Mouse (Mus musculus) intestine, embryonic 15.5 days (tissue): ENCODE results near the gene Hjurp. TPM values are rescaled to one million over a fixed set of nuclear protein-coding genes. Genes with fewer than 3 reads are reported as not detected.
"Not testable (repeated sequence)": the region's sequence is repeated elsewhere in the genome, so short reads cannot be mapped to it uniquely, and the experiment has no call there.

Source experiments
- ATAC-seq: fragments of 200-750 bp; cut with Nextera tagmentation; 2 replicates; pipeline ENCODE4 v1.8.0; 2017; ENCODE audit warnings: moderate TSS enrichment, moderate library complexity
- H3K27ac ChIP-seq: fragments of 300-500 bp; sonication (generic); 2 replicates; pipeline ENCODE4 v1.5.1; 2015; ENCODE audit warnings: mild to moderate bottlenecking, inconsistent platforms
- H3K27me3 ChIP-seq: fragments of 300-500 bp; sonication (generic); replicated peaks from 2 replicates; pipeline ENCODE4 v1.6.1; 2015; ENCODE audit warnings: inconsistent platforms
- H3K36me3 ChIP-seq: fragments of 300-500 bp; sonication (generic); 2 replicates; pipeline ENCODE4 v1.6.1; 2015; ENCODE audit warnings: inconsistent platforms
- H3K4me1 ChIP-seq: fragments of 300-500 bp; sonication (generic); replicated peaks from 2 replicates; pipeline ENCODE4 v1.6.1; 2015; ENCODE audit warnings: inconsistent platforms
- H3K4me2 ChIP-seq: fragments of 300-500 bp; sonication (generic); replicated peaks from 2 replicates; pipeline ENCODE4 v1.6.1; 2015; ENCODE audit warnings: mild to moderate bottlenecking, inconsistent platforms
- H3K4me3 ChIP-seq: fragments of 300-500 bp; sonication (generic); replicated peaks from 2 replicates; pipeline ENCODE4 v1.5.1; 2015; ENCODE audit warnings: inconsistent platforms
- H3K9ac ChIP-seq: fragments of 300-500 bp; sonication (generic); 2 replicates; pipeline ENCODE4 v1.6.1; 2015; ENCODE audit warnings: inconsistent platforms
- H3K9me3 ChIP-seq: fragments of 300-500 bp; sonication (generic); 2 replicates; pipeline ENCODE4 v1.6.1; 2016; ENCODE audit warnings: inconsistent platforms
- WGBS: fragments of 180-500 bp; shearing (Covaris S2); methylation state at CpG from one replicate; pipeline ENCODE4 v1.1.7; 2015; 5-methylcytosine and 5-hydroxymethylcytosine counted together
- polyA plus RNA-seq: library from polyadenylated mRNA; unstranded; fragments of >200 nt; fragmentation: Nextera tagmentation; extraction: Ambion mirVana; gene quantifications from 2 replicates; pipeline ENCODE4 v1.2.1, GENCODE M21; 2015

Gene Hjurp
- polyA plus RNA-seq, 1 experiment from 2014 or later: 158 TPM

- no peak for ATAC-seq
- Histone ChIP-seq H3K27ac (no peak overlapping the region), H3K4me2 (no peak overlapping the region), H3K9me3 (peaks cover 38% of the 10 kb centered on the region; the same call in 1 of the 2 replicates), H3K9ac (no peak overlapping the region), H3K4me1 (no peaks in the 10 kb centered on the region), H3K4me3 (no peak overlapping the region), H3K36me3 (no peaks in the 10 kb centered on the region), H3K27me3 (no peaks in the 10 kb centered on the region)
- 77% methylated on average over 3 of the region's 3 CpGs for WGBS
Measured at GRCm38 (mm10) chr1:88229566-88229965, 47.9 kb downstream of the Hjurp start.

DNA sequence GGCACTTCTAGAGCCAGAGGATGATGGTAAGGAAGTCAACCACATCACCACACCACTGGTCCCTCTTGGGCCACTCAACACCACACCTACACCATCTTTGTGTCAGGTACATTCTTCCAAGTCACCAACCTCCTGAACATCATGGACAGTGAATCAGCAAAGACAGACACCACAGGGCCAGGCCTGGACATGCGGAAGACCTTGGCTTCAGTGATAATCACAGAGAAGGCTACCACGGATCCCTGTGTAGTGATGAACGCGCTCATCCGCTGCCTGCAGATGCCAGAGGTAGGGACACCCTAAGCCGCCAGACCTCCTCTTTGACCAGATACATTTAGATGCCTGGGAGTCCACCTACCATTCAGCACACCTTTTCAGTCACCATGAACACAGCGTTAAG, 49.3 kb downstream of the Hjurp start:
- Histone ChIP-seq H3K27ac (no peak overlapping the region), H3K4me2 (no peak overlapping the region), H3K27me3 (no peaks in the 10 kb centered on the region), H3K36me3 (no peaks in the 10 kb centered on the region), H3K9ac (no peak overlapping the region), H3K4me1 (no peaks in the 10 kb centered on the region), H3K9me3 (peaks cover 34% of the 10 kb centered on the region; the same call in 1 of the 2 replicates), H3K4me3 (no peak overlapping the region)
- no peak for ATAC-seq
- WGBS: 71% methylated on average over 7 of the region's 7 CpGs

GRCm38 (mm10) chr1:88227482-88227881, 50.0 kb downstream of the Hjurp start:
- Histone ChIP-seq H3K36me3 (no peaks in the 10 kb centered on the region), H3K4me3 (no peak overlapping the region), H3K9me3 (peaks cover 28% of the 10 kb centered on the region; the same call in 1 of the 2 replicates), H3K4me2 (no peak overlapping the region), H3K27ac (no peak overlapping the region), H3K4me1 (no peaks in the 10 kb centered on the region), H3K27me3 (no peaks in the 10 kb centered on the region), H3K9ac (no peak overlapping the region)
- no peak for ATAC-seq
- 60% methylated on average over 2 of the region's 2 CpGs for WGBS

DNA sequence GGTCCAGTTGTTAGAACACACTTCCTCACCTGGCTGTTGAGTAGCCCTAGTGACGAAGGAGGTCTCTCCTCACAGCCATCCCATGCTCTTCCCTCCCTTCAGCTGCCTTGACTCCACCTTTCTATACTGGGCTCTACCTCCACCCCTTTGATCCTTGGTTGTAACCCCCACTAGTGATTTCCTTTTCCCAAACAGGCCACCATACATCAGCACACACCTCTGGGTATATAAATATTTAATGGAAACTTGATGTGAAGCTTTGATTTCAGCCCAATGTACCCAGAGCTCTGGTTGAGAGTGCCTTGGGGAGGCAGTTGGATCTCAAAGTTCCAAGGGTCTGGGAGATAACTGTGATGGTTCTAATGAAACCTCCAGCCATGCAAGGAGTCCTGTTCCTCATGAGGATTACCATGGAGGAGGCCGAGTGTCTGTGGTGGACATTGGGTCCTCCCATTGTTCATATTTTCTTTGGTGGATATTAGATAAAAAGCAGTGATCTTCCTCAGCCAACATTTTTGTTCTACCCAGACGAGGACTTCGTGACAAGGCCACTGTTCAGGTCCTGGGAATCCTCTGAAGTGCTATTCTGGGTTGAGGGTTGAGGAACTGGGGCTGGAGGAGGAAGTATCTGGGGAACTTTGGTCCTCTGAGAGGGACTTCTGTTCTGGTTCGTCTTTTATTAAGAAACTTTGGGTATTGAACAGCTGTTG, 50.6 kb downstream of the Hjurp start, which contains the start of gene Mroh2a:
Gene Mroh2a (plus strand): TSS at position 317 of the 710 bp plus-strand sequence.
- Histone ChIP-seq H3K36me3 (no peaks in the 10 kb centered on the region), H3K4me2 (no peak within 1 kb of the TSS), H3K27me3 (no peaks in the 10 kb centered on the region), H3K4me1 (no peaks in the 10 kb centered on the region), H3K27ac (no peak within 1 kb of the TSS), H3K9ac (no peak within 1 kb of the TSS), H3K9me3 (peaks cover 26% of the 10 kb centered on the region; the same call in 1 of the 2 replicates), H3K4me3 (no peak within 1 kb of the TSS)
- 54% methylated on average over 5 of the region's 5 CpGs for WGBS
- no peak for ATAC-seq

GRCm38 (mm10) chr1:88225741-88226140, 51.7 kb downstream of the Hjurp start:
- H3K4me2 ChIP-seq: no peak overlapping the region
- no peaks in the 10 kb centered on the region for H3K27me3 ChIP-seq
- H3K9ac ChIP-seq: no peak overlapping the region
- peaks cover 24% of the 10 kb centered on the region; the same call in 1 of the 2 replicates for H3K9me3 ChIP-seq
- no peaks in the 10 kb centered on the region for H3K36me3 ChIP-seq
- H3K4me3 ChIP-seq: no peak overlapping the region
- H3K27ac ChIP-seq: no peak overlapping the region
- no peaks in the 10 kb centered on the region for H3K4me1 ChIP-seq
- ATAC-seq: no peak

- H3K4me1 ChIP-seq, H3K27me3 ChIP-seq, H3K9ac ChIP-seq, H3K4me2 ChIP-seq, H3K4me3 ChIP-seq, H3K27ac ChIP-seq, ATAC-seq, H3K36me3 ChIP-seq: not testable (repeated sequence)
- peaks cover 24% of the 10 kb centered on the region; the same call in 1 of the 2 replicates for H3K9me3 ChIP-seq
- 39% methylated on average over 2 of the region's 2 CpGs for WGBS
Measured at GRCm38 (mm10) chr1:88225301-88225700, 52.1 kb downstream of the Hjurp start.

DNA sequence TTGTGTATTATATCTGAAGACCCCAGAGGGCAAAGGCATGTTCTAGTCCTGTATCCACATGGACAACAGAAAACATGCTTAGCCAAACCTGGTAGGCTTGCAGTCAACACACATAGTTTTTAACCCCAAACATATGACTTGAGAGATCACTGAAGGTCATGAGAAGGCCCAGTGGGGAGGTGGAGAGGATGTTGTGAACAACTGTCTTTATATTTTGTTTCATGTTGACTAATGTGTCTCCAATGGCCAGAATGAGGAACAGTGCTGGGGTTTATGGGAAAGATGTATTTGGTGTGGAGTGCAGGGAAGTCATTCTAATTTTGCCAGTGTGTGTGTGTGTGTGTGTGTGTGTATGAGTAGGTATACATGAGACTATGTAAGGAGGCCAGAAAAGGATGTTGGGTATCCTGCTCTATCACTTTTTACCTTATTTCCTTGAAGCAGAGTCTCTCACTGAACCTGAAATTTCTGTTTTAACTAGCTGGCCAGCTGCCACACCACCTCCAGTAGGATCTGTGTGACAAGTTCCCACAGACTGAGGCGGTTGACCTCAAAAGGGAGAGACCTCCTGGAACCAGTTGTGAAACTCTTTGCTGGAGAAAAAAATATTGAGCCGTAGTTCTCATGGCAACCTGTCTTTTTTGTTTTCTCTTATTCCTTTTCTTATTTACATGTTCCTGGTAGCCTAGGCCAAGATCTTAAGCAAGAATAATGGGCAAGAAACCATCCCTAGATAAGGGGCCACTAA, 53.2 kb downstream of the Hjurp start:
- WGBS: 68% methylated on average over 2 of the region's 2 CpGs
- peaks cover 19% of the 10 kb centered on the region; the same call in 1 of the 2 replicates for H3K9me3 ChIP-seq
- H3K27me3 ChIP-seq: no peaks in the 10 kb centered on the region
- no peak overlapping the region for H3K9ac ChIP-seq
- H3K4me2 ChIP-seq: no peak overlapping the region
- H3K36me3 ChIP-seq: no peaks in the 10 kb centered on the region
- H3K4me3 ChIP-seq: no peak overlapping the region
- no peaks in the 10 kb centered on the region for H3K4me1 ChIP-seq
- ATAC-seq: no peak
- no peak overlapping the region for H3K27ac ChIP-seq

DNA sequence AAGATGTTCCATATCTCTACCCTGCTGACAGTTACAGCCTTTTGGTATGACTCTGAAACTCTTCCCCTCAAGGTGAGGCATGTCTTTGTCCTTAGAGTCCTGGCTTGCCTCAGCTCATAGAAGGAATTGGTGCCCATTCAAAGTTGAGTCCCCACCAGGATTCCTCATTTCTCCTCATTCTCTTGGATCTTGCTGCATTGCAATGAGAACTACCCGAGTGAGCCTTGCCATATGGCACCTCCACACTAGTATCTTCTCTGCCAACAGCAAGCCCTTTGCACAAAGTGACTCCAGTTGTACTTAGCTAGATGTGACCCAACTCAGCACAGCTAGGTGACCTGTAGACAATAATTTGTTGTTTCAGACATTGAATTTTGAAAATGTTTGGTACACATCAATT, 53.8 kb downstream of the Hjurp start:
- no peak overlapping the region for H3K4me2 ChIP-seq
- no peak overlapping the region for H3K9ac ChIP-seq
- no peaks in the 10 kb centered on the region for H3K36me3 ChIP-seq
- 59% methylated on average over 1 of the region's 1 CpGs for WGBS
- H3K4me3 ChIP-seq: no peak overlapping the region
- ATAC-seq: no peak
- H3K4me1 ChIP-seq: no peaks in the 10 kb centered on the region
- no peak overlapping the region for H3K27ac ChIP-seq
- H3K9me3 ChIP-seq: peaks cover 16% of the 10 kb centered on the region; the same call in 1 of the 2 replicates
- H3K27me3 ChIP-seq: no peaks in the 10 kb centered on the region

GRCm38 (mm10) chr1:88223011-88223515, 54.4 kb downstream of the Hjurp start:
- not testable (repeated sequence) for H3K36me3 ChIP-seq, H3K9ac ChIP-seq, H3K4me2 ChIP-seq, ATAC-seq, H3K4me3 ChIP-seq, H3K4me1 ChIP-seq, H3K27ac ChIP-seq, H3K27me3 ChIP-seq
- H3K9me3 ChIP-seq: peaks cover 16% of the 10 kb centered on the region; the same call in 1 of the 2 replicates

DNA sequence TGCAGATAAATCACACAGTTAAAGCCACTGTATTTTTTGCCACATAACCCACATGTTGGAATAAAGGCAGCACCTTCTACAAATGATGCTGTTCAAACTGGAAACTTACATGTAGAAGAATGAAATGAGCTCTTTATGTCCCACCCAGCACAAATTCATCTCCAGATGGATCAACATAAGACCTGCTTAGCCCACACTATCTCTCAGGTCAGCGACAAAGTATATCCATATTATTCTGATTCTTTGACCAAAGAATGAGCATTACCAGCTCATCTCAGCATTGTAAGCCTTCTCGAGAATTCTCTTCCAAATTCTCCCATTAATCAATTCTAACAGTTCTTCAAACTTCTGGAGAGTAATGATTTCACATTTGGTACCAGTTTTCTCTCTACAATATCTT, 55.2 kb downstream of the Hjurp start:
- H3K4me2 ChIP-seq: no peak overlapping the region
- no peak overlapping the region for H3K9ac ChIP-seq
- no peak overlapping the region for H3K4me3 ChIP-seq
- no peak overlapping the region for H3K27ac ChIP-seq
- peaks cover 20% of the 10 kb centered on the region for H3K9me3 ChIP-seq
- no peaks in the 10 kb centered on the region for H3K36me3 ChIP-seq
- 50% methylated on average over 2 of the region's 2 CpGs for WGBS
- no peaks in the 10 kb centered on the region for H3K27me3 ChIP-seq
- no peak for ATAC-seq
- no peaks in the 10 kb centered on the region for H3K4me1 ChIP-seq

DNA sequence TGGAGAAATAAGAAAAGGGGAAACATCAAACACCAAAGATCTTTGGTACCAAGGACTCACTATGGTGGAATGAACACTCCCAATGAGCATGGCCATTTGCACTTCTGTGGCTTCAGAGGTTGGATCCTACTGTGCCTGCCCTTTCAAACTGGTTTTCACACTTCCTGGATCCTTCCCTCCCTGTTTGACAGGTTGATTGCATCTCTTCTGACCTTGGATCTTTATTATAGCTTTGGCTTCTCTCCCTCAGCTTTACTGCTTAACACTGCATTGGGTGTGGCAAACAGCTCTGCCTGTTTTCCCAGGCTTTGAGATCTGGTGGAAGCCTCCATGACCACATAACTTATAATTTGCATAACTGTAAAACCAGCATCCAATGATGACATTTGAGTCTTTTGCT, 57.1 kb downstream of the Hjurp start:
- no peak overlapping the region for H3K4me2 ChIP-seq
- H3K36me3 ChIP-seq: no peaks in the 10 kb centered on the region
- no peaks in the 10 kb centered on the region for H3K27me3 ChIP-seq
- H3K4me1 ChIP-seq: no peaks in the 10 kb centered on the region
- H3K4me3 ChIP-seq: no peak overlapping the region
- H3K9ac ChIP-seq: no peak overlapping the region
- peaks cover 16% of the 10 kb centered on the region for H3K9me3 ChIP-seq
- no peak overlapping the region for H3K27ac ChIP-seq
- no peak for ATAC-seq

GRCm38 (mm10) chr1:88219054-88219453, 58.4 kb downstream of the Hjurp start:
- no peak for ATAC-seq
- Histone ChIP-seq H3K9me3 (peaks cover 25% of the 10 kb centered on the region), H3K27me3 (no peaks in the 10 kb centered on the region), H3K4me2 (no peak overlapping the region), H3K36me3 (no peaks in the 10 kb centered on the region), H3K4me1 (no peaks in the 10 kb centered on the region), H3K9ac (no peak overlapping the region), H3K4me3 (no peak overlapping the region), H3K27ac (no peak overlapping the region)
- WGBS: 23% methylated on average over 1 of the region's 1 CpGs
